Mouse (Mus musculus): ENCODE data around the gene Serpina3i.

The Serpina3i gene

GRCm38 (mm10) chr12:104293963-104294362, 31.0 kb downstream of the Serpina3i start:
- no peak for DNase-seq (ENCODE audit: low read depth)

- DNase-seq (ENCODE audit: low read depth), result no peak
Measured at GRCm38 (mm10) chr12:104298049-104298448, 35.1 kb downstream of the Serpina3i start.

GRCm38 (mm10) chr12:104305991-104306390, 43.1 kb downstream of the Serpina3i start:
- DNase-seq (ENCODE audit: low read depth), result peak; percentile 21

GRCm38 (mm10) chr12:104314253-104314652, 51.3 kb downstream of the Serpina3i start, which contains the start of gene Serpina3j:
Serpina3j (plus strand) TSS chr12:104314553.
- no peak for DNase-seq (ENCODE audit: low read depth)
